Comparison of ENCODE assay signal across 21 mouse cellular contexts in genomic region chr2:102863583-102863982, GRCm38 (mm10). TPM values are rescaled to one million over a fixed set of nuclear protein-coding genes. Genes with fewer than 3 reads are reported as not detected.
DNase-seq lines count a peak whose midpoint lies in the region; ATAC-seq and TF ChIP-seq lines count a peak whose summit lies in the region.
"Had no signal": no experiment of that assay in that cellular context is flagged by ENCODE, and none has a peak within 500 bp of the region (broad histone marks: within the 10 kb centered on the region; RNA-seq: fewer than 3 reads in every experiment).

No protein-coding gene starts in this region.

- DNase-seq in liver, postnatal 0 days, result no peak
- DNase-seq in liver, result no peak
- peak; percentile 77 for DNase-seq in fat pad, adult 2 months (ENCODE audit: extremely low read depth, low read depth, low spot score)
- DNase-seq in heart, postnatal 14 days, result no peak
- DNase-seq in layer of hippocampus, adult 8-10 months (ENCODE audit: low spot score in 2 of 2), result no peak
- no peak for DNase-seq in cerebellum, adult 8-10 months
- DNase-seq: adrenal gland, adult 2 months; adrenal gland, postnatal 25 days; cerebellum, adult 2 months; cerebellum, postnatal 25 days; gastrocnemius, postnatal 10 days; heart, adult 2 months had no signal

- intact Hi-C loops in heart, postnatal 14 days (cut with DNase I), result no loop called here

- H3K27me3 ChIP-seq in liver, postnatal 0 days (ENCODE audit: insufficient read depth, low read length), result no peaks in the 10 kb centered on the region
- no peaks in the 10 kb centered on the region for H3K27me3 ChIP-seq in megakaryocyte, embryonic 14.5 days (replicated peaks)
- H3K27me3 ChIP-seq: CH12.LX; embryonic facial prominence, embryonic 12.5 days; heart, embryonic 15.5 days; Patski had no signal

- peak overlapping the region; percentile 1; the same call in 1 of the 2 replicates for H3K4me2 ChIP-seq in liver, postnatal 0 days (ENCODE audit: low read depth, low read length)
- H3K4me2 ChIP-seq: embryonic facial prominence, embryonic 12.5 days; heart, embryonic 11.5 days; heart, embryonic 15.5 days; hindbrain, embryonic 14.5 days had no signal

- TF ChIP-seq EP300 in liver, postnatal 0 days (IDR thresholded peaks at IDR 0.05; ENCODE audit: low read depth), result no peak

- no peak for TF ChIP-seq CTCF in liver, postnatal 0 days (IDR thresholded peaks at IDR 0.05; ENCODE audit: low read depth)

- H3K9ac ChIP-seq in liver, postnatal 0 days (replicated peaks), result no peak overlapping the region
- H3K9ac ChIP-seq: embryonic facial prominence, embryonic 12.5 days; heart, embryonic 15.5 days; hindbrain, embryonic 14.5 days had no signal

- peak overlapping the region; percentile 17; the same call in 1 of the 2 replicates for H3K27ac ChIP-seq in liver, postnatal 0 days (ENCODE audit: low read depth)
- H3K27ac ChIP-seq: embryonic facial prominence, embryonic 12.5 days; heart, adult 2 months; heart, embryonic 15.5 days; hindbrain, embryonic 10.5 days; hindbrain, embryonic 14.5 days had no signal

- H3K4me3 ChIP-seq in liver, postnatal 0 days (ENCODE audit: low read depth, low read length), result no peak overlapping the region
- peak overlapping the region; percentile 35 for H3K4me3 ChIP-seq in megakaryocyte, embryonic 14.5 days (replicated peaks)
- H3K4me3 ChIP-seq: embryonic facial prominence, embryonic 12.5 days; heart, adult 2 months; heart, embryonic 15.5 days; hindbrain, embryonic 10.5 days had no signal

- H3K9me3 ChIP-seq in liver, postnatal 0 days (ENCODE audit: low read length), result no peaks in the 10 kb centered on the region
- no peaks in the 10 kb centered on the region for H3K9me3 ChIP-seq in megakaryocyte, embryonic 14.5 days
- H3K9me3 ChIP-seq: embryonic facial prominence, embryonic 12.5 days; heart, embryonic 15.5 days; hindbrain, embryonic 10.5 days had no signal

- H3K4me1 ChIP-seq in liver, postnatal 0 days (ENCODE audit: insufficient read depth), result peaks cover 12% of the 10 kb centered on the region
- H3K4me1 ChIP-seq in megakaryocyte, embryonic 14.5 days, result peaks cover 70% of the 10 kb centered on the region
- H3K4me1 ChIP-seq: embryonic facial prominence, embryonic 12.5 days had no signal

- no peak for ATAC-seq in liver, postnatal 0 days
- ATAC-seq: forebrain, embryonic 14.5 days; Patski had no signal

- WGBS in liver, postnatal 0 days (ENCODE audit: insufficient replicate concordance), result 85% methylated on average over 2 of the region's 2 CpGs

- H3K36me3 ChIP-seq in liver, postnatal 0 days (replicated peaks; ENCODE audit: insufficient read depth, low read length), result peaks cover 3% of the 10 kb centered on the region
- H3K36me3 ChIP-seq in megakaryocyte, embryonic 14.5 days (replicated peaks; ENCODE audit: low read length), result peaks cover 81% of the 10 kb centered on the region
- H3K36me3 ChIP-seq: embryonic facial prominence, embryonic 12.5 days; hindbrain, embryonic 10.5 days had no signal

RNA-seq across cellular contexts. Expression of gene Cd44, which starts 37.9 kb away (rescaled TPM):
- polyA plus RNA-seq in liver, postnatal 0 days (2015; fragmentation: Nextera tagmentation; extraction: Ambion mirVana), result 14.1 and 15.2 TPM in 2 replicates
- polyA plus RNA-seq in megakaryocyte, embryonic 14.5 days (2012; ENCODE audit: insufficient read depth, low replicate concordance), result 3.1 and 10.6 TPM in 2 replicates
- total RNA-seq in heart, postnatal 14 days (2021), result 10 to 100 TPM; 13.5 to 15.0 TPM
- 10 to 100 TPM in 2 of 4 experiments, 1 to 10 TPM in 2; 5.6 to 20.0 (median 11.2) TPM for total RNA-seq in layer of hippocampus, adult 8-10 months (2022)
